Mouse (Mus musculus): ENCODE results near the gene Atcay. TPM values are rescaled to one million over a fixed set of nuclear protein-coding genes. Genes with fewer than 3 reads are reported as not detected.

Gene Atcay
- polyA plus RNA-seq, 1 experiment: 2.4 TPM

- Histone ChIP-seq H3K27me3 (ENCODE audit: control insufficient read depth, insufficient read depth, low read length) (no peaks in the 10 kb centered on the region; the same call in 1 of the 2 replicates), H3K36me3 (ENCODE audit: control insufficient read depth, insufficient read depth, low read length) (no peaks in the 10 kb centered on the region)
- WGBS: 2% methylated on average over 62 of the region's 62 CpGs
Observed at GRCm38 (mm10) chr10:81257158-81258039, 26.8 kb upstream of the Atcay start.

GRCm38 (mm10) chr10:81254886-81255285, 24.3 kb upstream of the Atcay start:
- H3K27ac ChIP-seq (ENCODE audit: control insufficient read depth, insufficient read depth, low read length): no peak overlapping the region
- no peaks in the 10 kb centered on the region for H3K36me3 ChIP-seq (ENCODE audit: control insufficient read depth, insufficient read depth, low read length)
- H3K4me3 ChIP-seq (ENCODE audit: control insufficient read depth, insufficient read depth, low read length): no peak overlapping the region
- DNase-seq: no peak
- peaks cover 28% of the 10 kb centered on the region for H3K4me1 ChIP-seq (replicated peaks; ENCODE audit: control insufficient read depth, insufficient read depth, low read length)
- 6% methylated on average over 1 of the region's 1 CpGs for WGBS
- TF ChIP-seq CTCF (IDR thresholded peaks at IDR 0.05; ENCODE audit: borderline replicate concordance, control insufficient read depth, extremely low read depth, insufficient read depth, low read length, poor library complexity) (no peak), POLR2A (IDR thresholded peaks at IDR 0.05; ENCODE audit: control insufficient read depth, extremely low read depth, insufficient read depth, low read length, poor library complexity) (no peak)
- no peaks in the 10 kb centered on the region; the same call in 1 of the 2 replicates for H3K27me3 ChIP-seq (ENCODE audit: control insufficient read depth, insufficient read depth, low read length)

More at GRCm38 (mm10) chr10:81257158-81258039, 26.8 kb upstream of the Atcay start:
- H3K27ac ChIP-seq (ENCODE audit: control insufficient read depth, insufficient read depth, low read length): no peak overlapping the region
- peak overlapping the region; percentile 42 for H3K4me3 ChIP-seq (ENCODE audit: control insufficient read depth, insufficient read depth, low read length)
- H3K4me1 ChIP-seq (replicated peaks; ENCODE audit: control insufficient read depth, insufficient read depth, low read length): peaks cover 25% of the 10 kb centered on the region
- TF ChIP-seq POLR2A (IDR thresholded peaks at IDR 0.05; ENCODE audit: control insufficient read depth, extremely low read depth, insufficient read depth, low read length, poor library complexity) (no peak), CTCF (IDR thresholded peaks at IDR 0.05; ENCODE audit: borderline replicate concordance, control insufficient read depth, extremely low read depth, insufficient read depth, low read length, poor library complexity) (no peak)
- DNase-seq: peak; percentile 60

- peak; percentile 72 for DNase-seq
Observed at GRCm38 (mm10) chr10:81252424-81253419, 22.1 kb upstream of the Atcay start, which contains the start of gene Matk. TSS of gene Matk (plus strand) at chr10:81252935.

GRCm38 (mm10) chr10:81249442-81249841, 18.8 kb upstream of the Atcay start:
- Histone ChIP-seq H3K27me3 (ENCODE audit: control insufficient read depth, insufficient read depth, low read length) (no peaks in the 10 kb centered on the region; the same call in 1 of the 2 replicates), H3K4me1 (replicated peaks; ENCODE audit: control insufficient read depth, insufficient read depth, low read length) (peaks cover 52% of the 10 kb centered on the region)

More at GRCm38 (mm10) chr10:81252424-81253419, 22.1 kb upstream of the Atcay start, which contains the start of gene Matk:
- no peaks in the 10 kb centered on the region; the same call in 1 of the 2 replicates for H3K27me3 ChIP-seq (ENCODE audit: control insufficient read depth, insufficient read depth, low read length)
- H3K27ac ChIP-seq (ENCODE audit: control insufficient read depth, insufficient read depth, low read length): no peak within 1 kb of the TSS
- no peak within 1 kb of the TSS; the same call in 1 of the 2 replicates for H3K4me3 ChIP-seq (ENCODE audit: control insufficient read depth, insufficient read depth, low read length)
- no peak for TF ChIP-seq CTCF (IDR thresholded peaks at IDR 0.05; ENCODE audit: borderline replicate concordance, control insufficient read depth, extremely low read depth, insufficient read depth, low read length, poor library complexity)
- no peak for TF ChIP-seq POLR2A (IDR thresholded peaks at IDR 0.05; ENCODE audit: control insufficient read depth, extremely low read depth, insufficient read depth, low read length, poor library complexity)
- H3K36me3 ChIP-seq (ENCODE audit: control insufficient read depth, insufficient read depth, low read length): no peaks in the 10 kb centered on the region
- H3K4me1 ChIP-seq (replicated peaks; ENCODE audit: control insufficient read depth, insufficient read depth, low read length): peaks cover 40% of the 10 kb centered on the region
- 16% methylated on average over 44 of the region's 44 CpGs for WGBS

GRCm38 (mm10) chr10:81247804-81248203, 17.2 kb upstream of the Atcay start:
- Histone ChIP-seq H3K27ac (ENCODE audit: control insufficient read depth, insufficient read depth, low read length) (peak overlapping the region; percentile 89), H3K4me1 (replicated peaks; ENCODE audit: control insufficient read depth, insufficient read depth, low read length) (peaks cover 49% of the 10 kb centered on the region), H3K36me3 (ENCODE audit: control insufficient read depth, insufficient read depth, low read length) (no peaks in the 10 kb centered on the region), H3K27me3 (ENCODE audit: control insufficient read depth, insufficient read depth, low read length) (no peaks in the 10 kb centered on the region; the same call in 1 of the 2 replicates), H3K4me3 (ENCODE audit: control insufficient read depth, insufficient read depth, low read length) (no peak overlapping the region)
- WGBS: 20% methylated on average over 2 of the region's 2 CpGs
- DNase-seq: peak; percentile 38
- TF ChIP-seq CTCF (IDR thresholded peaks at IDR 0.05; ENCODE audit: borderline replicate concordance, control insufficient read depth, extremely low read depth, insufficient read depth, low read length, poor library complexity): no peak

More at GRCm38 (mm10) chr10:81249442-81249841, 18.8 kb upstream of the Atcay start:
- no peak overlapping the region for H3K4me3 ChIP-seq (ENCODE audit: control insufficient read depth, insufficient read depth, low read length)
- H3K27ac ChIP-seq (ENCODE audit: control insufficient read depth, insufficient read depth, low read length): no peak overlapping the region
- TF ChIP-seq CTCF (IDR thresholded peaks at IDR 0.05; ENCODE audit: borderline replicate concordance, control insufficient read depth, extremely low read depth, insufficient read depth, low read length, poor library complexity): no peak
- TF ChIP-seq POLR2A (IDR thresholded peaks at IDR 0.05; ENCODE audit: control insufficient read depth, extremely low read depth, insufficient read depth, low read length, poor library complexity): no peak
- DNase-seq: no peak
- 68% methylated on average over 8 of the region's 8 CpGs for WGBS
- no peaks in the 10 kb centered on the region for H3K36me3 ChIP-seq (ENCODE audit: control insufficient read depth, insufficient read depth, low read length)

- Histone ChIP-seq H3K4me1 (replicated peaks; ENCODE audit: control insufficient read depth, insufficient read depth, low read length) (peaks cover 64% of the 10 kb centered on the region), H3K36me3 (ENCODE audit: control insufficient read depth, insufficient read depth, low read length) (no peaks in the 10 kb centered on the region), H3K4me3 (ENCODE audit: control insufficient read depth, insufficient read depth, low read length) (no peak overlapping the region), H3K27ac (ENCODE audit: control insufficient read depth, insufficient read depth, low read length) (no peak overlapping the region), H3K27me3 (ENCODE audit: control insufficient read depth, insufficient read depth, low read length) (no peaks in the 10 kb centered on the region)
- WGBS: 95% methylated on average over 6 of the region's 6 CpGs
- TF ChIP-seq CTCF (IDR thresholded peaks at IDR 0.05; ENCODE audit: borderline replicate concordance, control insufficient read depth, extremely low read depth, insufficient read depth, low read length, poor library complexity) (no peak), POLR2A (IDR thresholded peaks at IDR 0.05; ENCODE audit: control insufficient read depth, extremely low read depth, insufficient read depth, low read length, poor library complexity) (no peak)
- peak; percentile 1 for DNase-seq
Observed at GRCm38 (mm10) chr10:81245166-81245565, 14.5 kb upstream of the Atcay start.
